Mouse (Mus musculus) MEL (cell line): ENCODE results near the gene Stam. TPM values are rescaled to one million over a fixed set of nuclear protein-coding genes. Genes with fewer than 3 reads are reported as not detected.

Experiments
- DNase-seq: peaks from one replicate; pipeline ENCODE4 v3.0.0; 2011; ENCODE audit warnings: low read depth, low spot score
- H3K27ac ChIP-seq: 2 replicates; pipeline ENCODE4 v1.5.1; 2012; ENCODE audit warnings: low read depth, mild to moderate bottlenecking, control low read depth, low read length, moderate library complexity; ENCODE audit not compliant: control insufficient read depth
- H3K27me3 ChIP-seq, 2 experiments: fragments of 150-350 bp in 1 of 2; sonication (generic) in 1 of 2; 2 replicates each; pipeline ENCODE4 v1.6.1; 2012; ENCODE audit warnings: low read length in 2 of 2, mild to moderate bottlenecking in 2 of 2, improper control_type of control experiment in 1 of 2, moderate library complexity in 1 of 2; ENCODE audit not compliant: insufficient read depth in 2 of 2, control insufficient read depth in 1 of 2
- H3K36me3 ChIP-seq, 2 experiments: 2 replicates each; pipeline ENCODE4 v1.6.1; 2012 to 2014; ENCODE audit warnings: low read length in 2 of 2, improper control_type of control experiment in 1 of 2, inconsistent platforms in 1 of 2, mild to moderate bottlenecking in 1 of 2; ENCODE audit not compliant: insufficient read depth in 2 of 2, control insufficient read depth in 1 of 2
- H3K4me1 ChIP-seq, 2 experiments: fragments of 150-350 bp in 1 of 2; sonication (generic) in 1 of 2; 2 replicates each; pipeline ENCODE4 v1.6.1; 2012; ENCODE audit warnings: low read length in 2 of 2, improper control_type of control experiment in 1 of 2, mild to moderate bottlenecking in 1 of 2; ENCODE audit not compliant: insufficient read depth in 2 of 2, control insufficient read depth in 1 of 2
- H3K4me3 ChIP-seq, 2 experiments: fragments of 150-350 bp in 1 of 2; sonication (generic) in 1 of 2; 2 replicates each; pipeline ENCODE4 v1.5.1; 2012; ENCODE audit warnings: low read depth in 2 of 2, low read length in 2 of 2, mild to moderate bottlenecking in 2 of 2, moderate library complexity in 2 of 2, control low read depth in 1 of 2, improper control_type of control experiment in 1 of 2; ENCODE audit not compliant: control insufficient read depth in 1 of 2, insufficient read depth in 1 of 2
- H3K79me2 ChIP-seq: 2 replicates; pipeline ENCODE4 v1.6.1; 2012; ENCODE audit warnings: mild to moderate bottlenecking, low read length, moderate library complexity; ENCODE audit not compliant: control insufficient read depth, poor library complexity, insufficient read depth
- H3K9ac ChIP-seq: 2 replicates; pipeline ENCODE4 v1.6.1; 2012; ENCODE audit warnings: low read depth, mild to moderate bottlenecking, control low read depth, low read length, moderate library complexity; ENCODE audit not compliant: control insufficient read depth, poor library complexity, severe bottlenecking
- H3K9me3 ChIP-seq: fragments of 150-350 bp; sonication (generic); replicated peaks from 2 replicates; pipeline ENCODE4 v1.6.1; 2012; ENCODE audit warnings: mild to moderate bottlenecking, low read length, improper control_type of control experiment, moderate library complexity; ENCODE audit not compliant: insufficient read depth
- BHLHE40 ChIP-seq: IDR thresholded peaks from 2 replicates; pipeline ENCODE4 v1.6.1; 2012; ENCODE audit warnings: low read depth, mild to moderate bottlenecking, inconsistent platforms, low read length, improper control_type of control experiment, borderline replicate concordance
- CHD1 ChIP-seq: IDR thresholded peaks from 2 replicates; pipeline ENCODE4 v1.6.1; 2012; ENCODE audit warnings: low read depth, mild to moderate bottlenecking, inconsistent platforms, low read length, improper control_type of control experiment
- CHD2 ChIP-seq: IDR thresholded peaks from 2 replicates; pipeline ENCODE4 v1.6.1; 2011; ENCODE audit warnings: low read length, improper control_type of control experiment
- E2F4 ChIP-seq: IDR thresholded peaks from 2 replicates; pipeline ENCODE4 v1.6.1; 2011; ENCODE audit warnings: low read depth, low read length, improper control_type of control experiment, borderline replicate concordance
- ELF1 ChIP-seq: IDR thresholded peaks from 2 replicates; pipeline ENCODE4 v1.6.1; 2014; ENCODE audit warnings: low read depth, mild to moderate bottlenecking, inconsistent platforms, low read length, improper control_type of control experiment, moderate library complexity
- EP300 ChIP-seq, 2 experiments: IDR thresholded peaks; 2 replicates each; pipeline ENCODE4 v1.6.1; 2011; ENCODE audit warnings: improper control_type of control experiment in 2 of 2, low read length in 2 of 2, low read depth in 1 of 2, mild to moderate bottlenecking in 1 of 2
- ETS1 ChIP-seq: IDR thresholded peaks from 2 replicates; pipeline ENCODE4 v1.6.1; 2012; ENCODE audit warnings: low read depth, mild to moderate bottlenecking, inconsistent platforms, low read length, improper control_type of control experiment, moderate library complexity
- GABPA ChIP-seq: IDR thresholded peaks from 2 replicates; pipeline ENCODE4 v1.6.1; 2012; ENCODE audit warnings: low read depth, mild to moderate bottlenecking, inconsistent platforms, low read length, improper control_type of control experiment, moderate library complexity
- GATA1 ChIP-seq: IDR thresholded peaks from 2 replicates; pipeline ENCODE4 v1.6.1; 2011; ENCODE audit warnings: low read depth, low read length, improper control_type of control experiment
- HCFC1 ChIP-seq: IDR thresholded peaks from 2 replicates; pipeline ENCODE4 v1.6.1; 2012; ENCODE audit warnings: low read depth, mild to moderate bottlenecking, inconsistent platforms, low read length, improper control_type of control experiment, moderate library complexity
- JUND ChIP-seq: IDR thresholded peaks from 2 replicates; pipeline ENCODE4 v1.6.1; 2011; ENCODE audit warnings: low read depth, mild to moderate bottlenecking, improper control_type of control experiment, low read length
- MAFK ChIP-seq: IDR thresholded peaks from 2 replicates; pipeline ENCODE4 v1.6.1; 2011; ENCODE audit warnings: low read depth, mild to moderate bottlenecking, low read length, improper control_type of control experiment, borderline replicate concordance
- MAX ChIP-seq: IDR thresholded peaks from 2 replicates; pipeline ENCODE4 v1.6.1; 2011; ENCODE audit warnings: low read length, improper control_type of control experiment
- MAZ ChIP-seq: IDR thresholded peaks from 2 replicates; pipeline ENCODE4 v1.6.1; 2012; ENCODE audit warnings: low read depth, mild to moderate bottlenecking, inconsistent platforms, low read length, improper control_type of control experiment
- MXI1 ChIP-seq: IDR thresholded peaks from 2 replicates; pipeline ENCODE4 v1.6.1; 2011; ENCODE audit warnings: mild to moderate bottlenecking, low read depth, low read length, improper control_type of control experiment
- MYB ChIP-seq: IDR thresholded peaks from 2 replicates; pipeline ENCODE4 v1.6.1; 2011; ENCODE audit warnings: mild to moderate bottlenecking, low read depth, low read length, improper control_type of control experiment
- MYC ChIP-seq: IDR thresholded peaks from 2 replicates; pipeline ENCODE4 v1.6.1; 2011; ENCODE audit warnings: low read depth, mild to moderate bottlenecking, low read length, improper control_type of control experiment, moderate library complexity
- NRF1 ChIP-seq: IDR thresholded peaks from 2 replicates; pipeline ENCODE4 v1.6.1; 2014; ENCODE audit warnings: low read depth, mild to moderate bottlenecking, inconsistent platforms, low read length, improper control_type of control experiment, moderate library complexity; ENCODE audit not compliant: poor library complexity, insufficient read depth, severe bottlenecking
- POLR2A ChIP-seq, 2 experiments: IDR thresholded peaks; 2 replicates each; pipeline ENCODE4 v1.6.1; 2011 to 2012; ENCODE audit warnings: low read length in 2 of 2, mild to moderate bottlenecking in 2 of 2, control low read depth in 1 of 2, improper control_type of control experiment in 1 of 2, low read depth in 1 of 2, moderate library complexity in 1 of 2; ENCODE audit not compliant: control insufficient read depth in 1 of 2, insufficient read depth in 1 of 2, poor library complexity in 1 of 2
- POLR2AphosphoS2 ChIP-seq: IDR thresholded peaks from 2 replicates; pipeline ENCODE4 v1.6.1; 2011; ENCODE audit warnings: low read length, improper control_type of control experiment
- RAD21 ChIP-seq: IDR thresholded peaks from 2 replicates; pipeline ENCODE4 v1.6.1; 2011; ENCODE audit warnings: mild to moderate bottlenecking, low read depth, low read length, improper control_type of control experiment
- RCOR1 ChIP-seq: IDR thresholded peaks from 2 replicates; pipeline ENCODE4 v1.6.1; 2012; ENCODE audit warnings: low read depth, mild to moderate bottlenecking, inconsistent platforms, low read length, improper control_type of control experiment
- SIN3A ChIP-seq: IDR thresholded peaks from 2 replicates; pipeline ENCODE4 v1.6.1; 2012; ENCODE audit warnings: low read length, improper control_type of control experiment, inconsistent platforms
- SMC3 ChIP-seq: IDR thresholded peaks from 2 replicates; pipeline ENCODE4 v1.6.1; 2011; ENCODE audit warnings: low read depth, low read length, improper control_type of control experiment
- TAL1 ChIP-seq: IDR thresholded peaks from 2 replicates; pipeline ENCODE4 v1.6.1; 2012; ENCODE audit warnings: mild to moderate bottlenecking, inconsistent platforms, low read length, moderate library complexity, mixed read lengths
- TBP ChIP-seq: IDR thresholded peaks from 2 replicates; pipeline ENCODE4 v1.8.0; 2011; ENCODE audit warnings: low read depth, low read length, improper control_type of control experiment
- TCF12 ChIP-seq: IDR thresholded peaks from 2 replicates; pipeline ENCODE4 v1.6.1; 2014; ENCODE audit warnings: low read depth, mild to moderate bottlenecking, inconsistent platforms, low read length, improper control_type of control experiment, moderate library complexity
- UBTF ChIP-seq: IDR thresholded peaks from 2 replicates; pipeline ENCODE4 v1.6.1; 2012; ENCODE audit warnings: low read depth, mild to moderate bottlenecking, inconsistent platforms, low read length, improper control_type of control experiment, moderate library complexity, borderline replicate concordance; ENCODE audit not compliant: insufficient read depth
- USF1 ChIP-seq: IDR thresholded peaks from 2 replicates; pipeline ENCODE4 v1.6.1; 2014; ENCODE audit warnings: low read depth, mild to moderate bottlenecking, inconsistent platforms, low read length, improper control_type of control experiment, moderate library complexity
- USF2 ChIP-seq, 2 experiments: IDR thresholded peaks; 2 replicates each; pipeline ENCODE4 v1.6.1; 2011 to 2012; ENCODE audit warnings: improper control_type of control experiment in 2 of 2, low read length in 2 of 2, borderline replicate concordance in 1 of 2, inconsistent platforms in 1 of 2, low read depth in 1 of 2, mild to moderate bottlenecking in 1 of 2; ENCODE audit not compliant: insufficient read depth in 1 of 2
- ZC3H11A ChIP-seq: IDR thresholded peaks from 2 replicates; pipeline ENCODE4 v1.6.1; 2012; ENCODE audit warnings: low read depth, mild to moderate bottlenecking, inconsistent platforms, low read length, improper control_type of control experiment
- ZKSCAN1 ChIP-seq: IDR thresholded peaks from 2 replicates; pipeline ENCODE4 v1.6.1; 2012; ENCODE audit warnings: low read depth, mild to moderate bottlenecking, inconsistent platforms, low read length, improper control_type of control experiment, moderate library complexity
- ZMIZ1 ChIP-seq: IDR thresholded peaks from 2 replicates; pipeline ENCODE4 v1.6.1; 2012; ENCODE audit warnings: low read depth, mild to moderate bottlenecking, inconsistent platforms, low read length, improper control_type of control experiment, moderate library complexity
- ZNF384 ChIP-seq: IDR thresholded peaks from 2 replicates; pipeline ENCODE4 v1.6.1; 2012; ENCODE audit warnings: low read depth, mild to moderate bottlenecking, inconsistent platforms, low read length, improper control_type of control experiment
- polyA plus RNA-seq, 2 experiments: library from polyadenylated mRNA; stranded (reverse) in 1 of 2; unstranded in 1 of 2; fragments of >175 nt in 1 of 2; fragments of >200 nt in 1 of 2; gene quantifications; 2 replicates each; pipeline versions ENCODE4 v1.2.1 to v1.2.4; 2012; ENCODE audit warnings: low replicate concordance in 2 of 2, low read depth in 1 of 2; ENCODE audit not compliant: insufficient read length in 2 of 2, insufficient read depth in 1 of 2, missing spikeins in 1 of 2
- total RNA-seq: library from RNA; depleted of rRNA; stranded (reverse); fragments of 300-350 nt; gene quantifications from 2 replicates; pipeline ENCODE4 v1.2.3, GENCODE M21; 2012; rRNA removed

Stam gene
- total RNA-seq = 29.6 and 32.1 TPM in 2 replicates
- polyA plus RNA-seq = 100 to 1,000 TPM in 1 of 2 experiments, 10 to 100 TPM in 1; 24.5 to 466 TPM

DNA sequence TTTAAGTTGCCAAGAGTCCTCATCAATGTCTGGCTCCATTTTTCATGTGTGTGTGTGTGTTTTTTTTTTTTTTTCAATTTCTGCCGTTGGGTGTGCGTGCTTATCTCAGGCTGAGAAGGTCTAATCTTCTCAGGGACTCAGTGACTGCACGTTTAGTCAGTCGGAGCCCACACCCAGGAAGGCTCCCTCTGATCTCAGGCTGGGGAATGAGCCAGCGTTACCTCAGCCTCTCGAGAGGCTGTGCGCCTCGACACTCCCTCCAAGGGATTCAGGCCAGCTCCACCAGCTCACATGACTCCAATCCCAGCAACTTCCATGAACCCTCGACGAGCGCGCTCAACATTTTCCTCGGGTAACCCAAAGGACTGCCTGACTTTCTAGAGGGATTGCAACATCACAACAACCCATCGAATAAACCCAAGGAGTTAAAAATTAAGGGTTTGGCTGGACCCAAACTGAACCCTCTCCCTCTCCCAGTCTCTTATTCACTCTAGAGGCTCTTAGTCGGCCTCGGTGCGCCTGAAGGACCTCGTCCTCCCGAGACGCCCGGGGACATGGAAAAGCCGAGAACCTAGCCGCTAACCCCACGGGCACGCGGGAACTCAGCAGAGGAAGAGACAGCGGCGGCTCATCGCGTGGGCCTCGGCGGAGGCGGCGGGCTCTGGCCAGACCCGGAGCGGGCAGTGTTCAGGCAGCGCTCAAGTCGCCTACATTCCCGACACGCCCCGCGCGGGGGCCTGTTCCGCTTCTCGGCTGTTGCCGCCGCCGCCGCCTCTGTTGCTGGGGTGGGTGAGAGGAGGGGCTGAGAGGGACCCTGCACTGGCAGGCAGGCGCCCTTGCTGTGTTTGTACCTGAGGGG, at the start of gene Stam:
Gene Stam, plus strand, starts transcription at position 737 of the 859 bp plus-strand sequence.
- peak; percentile 93 for DNase-seq
- TF ChIP-seq ZNF384 (peak; percentile 99), TAL1 (0 out of 2 replicates have a peak, but pooled peaks have one; percentile 10), ZMIZ1 (peak; percentile 91), NRF1 (no peak), GABPA (no peak), CHD1 (peak; percentile 94; the same call in 1 of the 2 replicates), SIN3A (peak; percentile 90), MAZ (peak; percentile 40; the same call in 1 of the 2 replicates), SMC3 (no peak), TCF12 (peak; percentile 75; the same call in 1 of the 2 replicates), MYB (peak; percentile 91), MAX (peak; percentile 98), USF1 (peak; percentile 75; the same call in 1 of the 2 replicates), ZKSCAN1 (no peak), RAD21 (no peak), POLR2A (IDR thresholded peaks at IDR 0.05; ENCODE audit: control insufficient read depth in 1 of 2, insufficient read depth in 1 of 2, low read depth in 1 of 2, low read length in 2 of 2, poor library complexity in 1 of 2) (peak; percentile 88), MXI1 (peak; percentile 88), POLR2AphosphoS2 (peak; percentile 68; the same call in 1 of the 2 replicates), USF2 (IDR thresholded peaks at IDR 0.05; ENCODE audit: borderline replicate concordance in 1 of 2, insufficient read depth in 1 of 2, low read depth in 1 of 2, low read length in 2 of 2) (no peak), ETS1 (peak; percentile 89), EP300 (IDR thresholded peaks at IDR 0.05; ENCODE audit: low read depth in 1 of 2, low read length in 2 of 2) (peak; percentile 80 to 92), ELF1 (peak; percentile 43), E2F4 (no peak), GATA1 (peak; percentile 90), MAFK (no peak), MYC (peak; percentile 61; the same call in 1 of the 2 replicates), RCOR1 (peak; percentile 63; the same call in 1 of the 2 replicates), JUND (no peak), ZC3H11A (no peak), BHLHE40 (peak; percentile 97), UBTF (no peak), CHD2 (no peak), TBP (peak; percentile 88), HCFC1 (peak; percentile 89)

More for the DNA sequence above, at the start of gene Stam:
- Histone ChIP-seq H3K4me1 (peaks cover 16 to 23% of the 10 kb centered on the region in 2 experiments), H3K9me3 (no peaks in the 10 kb centered on the region), H3K9ac (peak within 1 kb of the TSS; percentile 93), H3K4me3 (peak within 1 kb of the TSS; percentile 66 to 98), H3K36me3 (peaks cover 0 to 37% of the 10 kb centered on the region in 2 experiments; a peak in 2 of 4 replicates), H3K79me2 (peaks cover 31% of the 10 kb centered on the region), H3K27ac (peak within 1 kb of the TSS; percentile 100), H3K27me3 (no peaks in the 10 kb centered on the region)
